Mouse (Mus musculus) urinary bladder, adult 18-20 months (tissue): ENCODE measurements at regions not wholly inside any gene's neighbourhood (a gene's known extent, or its start where the extent isn't known, plus 50 kb on each side); places are given as distances from the start of the nearest gene placed in this dataset.

Experiments
- DNase-seq, 2 experiments: peaks; one replicate each; pipeline ENCODE4 v3.0.0; 2022; ENCODE audit warnings: low spot score in 2 of 2, mixed read lengths in 2 of 2

DNA sequence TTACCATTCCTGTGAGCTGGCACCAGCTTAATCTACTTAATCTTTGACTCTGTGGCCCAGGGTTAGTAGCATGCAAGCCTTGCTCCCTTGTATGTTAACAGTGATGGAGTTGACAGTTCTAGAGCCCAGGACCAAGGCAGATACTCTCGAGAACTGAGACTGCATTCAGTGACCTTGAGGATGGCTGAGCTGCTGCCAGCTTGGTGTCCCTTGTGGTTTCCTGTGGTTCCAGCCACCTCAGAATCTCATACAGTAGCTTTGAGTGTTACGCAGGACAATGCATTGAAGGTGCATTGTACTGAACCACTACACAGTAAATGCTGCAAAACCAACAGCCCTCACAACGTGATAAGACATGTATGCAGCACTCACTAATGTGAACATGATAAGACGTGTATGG lies 90.6 kb downstream of the Zfp706 start:
- DNase-seq, result no peak

DNA sequence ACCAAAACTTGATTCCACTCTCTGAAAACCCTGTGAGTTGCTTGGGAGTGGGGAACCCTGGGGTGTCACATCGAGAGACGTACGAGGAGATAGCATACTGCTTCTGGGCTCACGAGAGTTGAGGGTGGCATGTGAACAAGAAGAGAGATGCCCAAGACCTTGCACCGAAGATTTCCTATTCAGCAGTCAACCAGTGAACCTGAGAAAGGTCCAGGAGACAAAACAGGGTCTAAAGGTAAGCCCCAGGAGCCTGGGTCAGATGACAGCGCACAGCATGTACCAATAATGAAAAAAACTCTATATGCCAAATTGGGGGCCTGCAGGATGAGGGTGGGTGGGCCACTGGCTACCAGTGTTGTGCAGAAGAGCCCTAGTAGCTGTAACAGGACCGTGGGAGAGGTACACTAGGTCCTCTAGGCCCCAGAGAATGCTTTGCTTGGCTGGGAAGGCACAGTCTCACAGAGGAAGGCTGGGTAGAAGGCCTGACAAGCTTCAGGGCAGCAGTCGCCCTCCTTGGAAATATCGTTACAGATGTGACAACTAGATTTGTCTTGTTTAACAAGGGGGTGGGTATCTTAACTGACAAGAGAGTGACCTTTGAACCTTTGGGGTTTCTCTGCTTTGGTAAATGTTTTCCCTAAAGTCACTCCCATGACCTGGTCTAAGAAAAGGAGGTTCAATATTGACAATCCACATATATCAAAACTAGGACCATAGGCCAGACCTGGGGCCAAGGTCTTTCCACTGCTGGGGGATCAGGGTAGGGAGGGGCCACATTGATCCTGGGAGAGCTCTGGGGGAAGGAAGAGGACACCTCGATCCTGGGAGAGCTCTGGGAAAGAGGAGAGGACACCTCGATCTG lies 93.1 kb downstream of the Zfp706 start:
- DNase-seq, result no peak

DNA sequence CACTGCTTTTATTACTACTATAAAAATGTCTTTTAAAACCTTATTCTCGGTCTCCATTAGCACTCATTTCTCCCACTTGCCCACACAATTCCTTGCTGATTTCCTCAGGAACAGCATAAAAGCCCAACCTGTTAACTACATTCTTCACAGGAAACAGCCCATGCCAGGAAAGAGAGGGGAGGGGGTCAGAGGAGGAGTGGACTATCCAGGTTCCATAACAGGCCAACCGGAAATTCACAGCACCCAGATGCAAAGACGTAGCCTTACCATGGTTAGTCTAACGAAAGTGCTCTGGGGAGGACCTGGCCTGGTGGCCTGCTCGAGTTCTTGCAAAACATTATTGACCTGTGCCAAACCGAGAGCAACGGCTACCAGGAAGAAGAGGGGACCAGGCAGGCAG lies 94.3 kb downstream of the Zfp706 start:
- no peak for DNase-seq

DNA sequence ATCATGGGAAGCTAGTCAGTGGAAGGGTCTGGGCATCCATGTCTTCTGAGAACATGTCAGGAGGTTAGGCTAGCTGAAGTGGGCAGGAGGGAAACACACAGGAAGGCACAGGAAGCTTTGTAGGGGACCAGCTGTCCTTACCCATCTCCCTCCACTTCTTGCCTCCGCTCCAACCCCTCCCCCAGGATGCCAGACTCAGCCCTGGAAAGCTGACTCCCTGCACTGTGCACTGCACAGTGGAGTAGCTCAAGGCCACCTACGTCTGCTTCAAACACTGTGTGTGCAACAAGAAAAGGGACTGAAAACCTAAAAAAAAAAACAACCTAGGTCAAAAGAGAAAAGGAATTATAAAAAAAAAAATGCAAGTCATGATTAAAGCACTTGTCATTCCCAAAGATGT lies 97.3 kb downstream of the Zfp706 start:
- no peak for DNase-seq

DNA sequence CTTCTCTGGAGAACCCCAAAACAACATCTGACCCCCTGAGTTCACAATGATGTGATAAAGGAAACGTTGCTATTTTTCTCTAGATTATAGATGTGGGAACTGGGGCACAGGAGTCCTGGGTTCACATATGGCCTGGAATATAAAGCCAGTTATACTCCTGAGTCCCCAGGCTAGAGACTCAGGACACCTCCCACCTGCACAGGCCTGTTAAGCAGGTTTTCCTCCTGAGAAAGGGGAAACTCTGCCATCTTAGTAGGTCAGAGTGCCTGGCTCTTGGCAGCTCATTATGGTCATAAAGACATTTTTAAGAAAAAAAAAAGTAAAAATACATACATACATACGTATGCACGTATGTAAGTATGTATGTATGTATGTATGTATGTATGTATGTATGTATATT lies 98.1 kb downstream of the Zfp706 start:
- peak in 1 of 2 experiments; percentile 37 for DNase-seq

DNA sequence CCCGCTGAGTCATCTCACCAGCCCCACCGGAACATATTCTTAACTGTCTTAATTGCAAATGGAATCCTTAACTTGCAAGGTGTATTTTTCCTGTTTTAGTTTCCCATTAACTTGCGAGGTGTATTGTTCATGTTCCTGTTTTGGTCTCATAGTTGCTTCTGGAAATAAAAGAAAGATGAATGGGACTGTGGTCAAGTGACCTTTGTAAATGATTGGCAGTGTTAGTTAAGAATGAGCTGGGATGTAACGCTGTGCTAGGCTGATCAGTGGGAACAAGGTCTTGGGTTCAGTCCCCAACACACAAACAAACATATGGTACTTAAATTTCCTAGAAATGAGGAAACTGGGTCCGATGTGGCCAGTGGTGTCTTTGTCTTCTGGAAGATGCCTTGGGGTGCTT lies 100.8 kb downstream of the Zfp706 start:
- no peak for DNase-seq

DNA sequence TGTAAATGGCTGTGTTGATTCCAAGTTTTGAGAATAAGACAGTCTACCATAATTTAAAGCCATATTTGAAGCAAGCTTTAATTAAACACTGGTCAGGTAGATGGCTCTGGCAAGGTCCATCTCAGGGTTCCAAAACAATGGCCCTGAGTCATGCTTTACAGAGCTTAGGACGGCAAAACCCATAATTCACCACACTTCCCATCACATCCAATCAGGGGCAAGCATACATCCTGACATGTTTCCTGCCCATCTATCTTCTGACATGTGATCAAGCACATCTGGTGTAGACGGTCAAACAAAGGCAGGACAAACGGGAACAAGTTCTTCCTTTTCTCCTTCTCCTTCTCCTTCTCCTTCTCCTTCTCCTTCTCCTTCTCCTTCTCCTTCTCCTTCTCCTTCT lies 101.5 kb downstream of the Zfp706 start:
- no peak for DNase-seq

DNA sequence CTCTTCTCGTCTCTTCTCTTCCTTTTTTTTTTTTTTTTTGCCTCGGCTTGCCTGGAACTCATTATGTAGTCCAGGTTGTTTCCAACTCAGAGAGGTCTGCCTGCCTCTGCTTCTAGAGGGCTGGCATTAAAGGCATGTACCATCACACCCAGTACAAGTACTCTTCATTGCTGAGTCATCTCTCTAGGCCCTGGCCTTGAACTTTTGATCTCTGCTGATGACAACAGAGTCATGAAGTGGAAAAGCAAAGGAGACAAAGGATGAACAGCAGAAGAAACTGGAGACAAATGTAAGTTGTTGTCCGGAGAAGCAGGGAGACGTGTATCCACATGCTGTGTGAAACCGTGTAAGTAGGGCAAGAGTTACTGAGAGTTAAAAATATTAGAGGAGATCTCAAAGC lies 103.7 kb downstream of the Zfp706 start:
- DNase-seq, result no peak

DNA sequence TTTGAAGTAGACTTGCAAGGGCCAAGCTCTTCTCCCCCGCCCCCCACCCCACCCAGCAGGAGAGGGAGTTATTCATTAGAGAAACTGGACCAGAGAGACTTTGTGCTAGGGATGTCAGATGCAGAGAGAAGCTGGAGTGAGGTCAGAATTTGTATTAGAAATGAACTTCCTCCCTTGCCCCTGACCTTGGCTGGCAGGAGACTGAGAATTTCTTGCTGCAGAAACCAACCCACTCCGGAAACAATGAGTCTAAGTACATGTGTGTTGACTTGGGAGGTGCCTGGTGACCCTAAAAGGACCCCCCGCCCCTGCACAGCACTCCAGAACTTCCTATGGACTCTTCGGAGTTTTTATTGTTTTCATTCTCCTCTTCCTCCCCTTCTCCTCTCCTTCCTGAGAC lies 104.3 kb downstream of the Zfp706 start:
- DNase-seq, result no peak

DNA sequence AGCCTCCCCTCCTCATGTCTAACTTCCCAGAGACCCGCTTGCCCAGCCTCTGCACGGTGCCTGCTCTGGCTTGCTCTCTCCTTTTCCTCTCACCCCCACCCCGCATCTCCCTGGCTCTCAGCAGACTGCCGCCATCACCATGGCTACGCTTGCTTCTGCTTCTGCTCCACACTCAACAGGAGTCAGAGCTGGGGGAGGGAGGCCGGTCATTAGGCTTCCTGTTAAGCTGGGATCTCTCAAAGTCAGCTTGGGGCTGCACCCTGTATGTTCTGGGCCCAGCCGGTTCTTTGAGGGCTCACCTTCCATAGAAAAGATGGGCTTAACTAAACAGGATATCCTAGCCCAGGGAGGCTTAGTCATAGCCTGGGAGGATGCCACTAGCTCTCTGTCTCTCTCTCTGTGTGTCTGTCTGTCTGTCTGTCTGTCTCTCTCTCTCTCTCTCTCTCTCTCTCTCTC lies 105.7 kb downstream of the Zfp706 start:
- no peak for DNase-seq

DNA sequence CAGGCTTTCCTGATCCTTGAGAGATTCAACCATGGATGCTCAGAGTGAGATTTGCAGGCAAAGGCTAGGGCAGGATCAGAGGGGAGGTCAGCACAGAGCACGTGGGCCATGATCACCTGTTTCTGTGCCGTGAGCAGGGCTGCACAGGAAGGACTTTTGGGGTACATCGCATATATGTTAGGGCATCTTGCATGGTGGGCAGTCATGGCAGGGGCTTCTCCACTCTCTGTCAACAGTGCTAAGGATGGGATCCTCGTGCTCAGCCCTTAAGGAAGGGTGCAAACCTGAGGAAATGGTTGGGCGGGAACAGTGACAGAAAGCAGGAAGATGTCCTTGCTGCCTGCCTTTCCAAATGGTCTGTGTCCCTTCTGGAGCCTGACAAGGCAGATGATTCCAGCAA lies 106.2 kb downstream of the Zfp706 start:
- no peak for DNase-seq

DNA sequence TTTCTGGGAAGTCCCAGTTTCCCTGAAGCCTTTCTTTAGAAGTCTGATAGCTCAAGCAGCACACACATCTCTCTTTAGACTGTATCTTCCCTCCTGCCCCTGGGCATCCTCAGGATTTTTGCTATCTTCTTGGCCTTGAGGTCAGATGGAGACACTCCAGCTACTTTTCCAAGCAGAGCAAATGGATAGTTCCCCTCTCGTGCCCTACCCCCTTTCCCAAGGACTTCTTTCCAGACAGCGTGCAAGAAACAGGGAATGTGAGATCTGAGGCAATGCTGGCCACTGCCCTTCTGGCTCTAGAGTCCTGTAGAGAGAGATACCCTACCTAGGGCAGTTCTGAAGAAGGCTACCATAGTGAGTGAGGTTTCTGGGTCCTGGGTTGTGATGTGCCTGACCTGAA lies 106.6 kb downstream of the Zfp706 start:
- no peak for DNase-seq

DNA sequence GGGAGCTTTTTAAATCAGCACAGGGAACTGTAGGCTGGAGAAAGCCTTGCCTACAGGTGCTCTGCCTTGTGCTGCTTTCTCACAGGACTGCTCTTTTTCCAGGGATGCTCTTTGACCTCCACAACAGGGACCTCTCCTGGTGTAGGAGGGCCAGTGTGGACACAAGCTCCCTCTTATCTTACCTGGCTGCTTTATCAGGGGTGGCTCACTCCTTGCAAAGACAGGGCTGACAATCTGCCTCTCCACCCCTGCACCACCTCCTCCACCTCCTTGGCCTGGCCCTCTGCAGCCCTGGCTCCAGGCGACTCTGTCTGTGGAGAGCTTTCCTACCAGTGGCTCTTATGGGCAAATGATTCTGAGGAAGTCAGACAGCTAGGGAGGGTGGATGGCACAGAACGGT lies 107.7 kb downstream of the Zfp706 start:
- no peak for DNase-seq

DNA sequence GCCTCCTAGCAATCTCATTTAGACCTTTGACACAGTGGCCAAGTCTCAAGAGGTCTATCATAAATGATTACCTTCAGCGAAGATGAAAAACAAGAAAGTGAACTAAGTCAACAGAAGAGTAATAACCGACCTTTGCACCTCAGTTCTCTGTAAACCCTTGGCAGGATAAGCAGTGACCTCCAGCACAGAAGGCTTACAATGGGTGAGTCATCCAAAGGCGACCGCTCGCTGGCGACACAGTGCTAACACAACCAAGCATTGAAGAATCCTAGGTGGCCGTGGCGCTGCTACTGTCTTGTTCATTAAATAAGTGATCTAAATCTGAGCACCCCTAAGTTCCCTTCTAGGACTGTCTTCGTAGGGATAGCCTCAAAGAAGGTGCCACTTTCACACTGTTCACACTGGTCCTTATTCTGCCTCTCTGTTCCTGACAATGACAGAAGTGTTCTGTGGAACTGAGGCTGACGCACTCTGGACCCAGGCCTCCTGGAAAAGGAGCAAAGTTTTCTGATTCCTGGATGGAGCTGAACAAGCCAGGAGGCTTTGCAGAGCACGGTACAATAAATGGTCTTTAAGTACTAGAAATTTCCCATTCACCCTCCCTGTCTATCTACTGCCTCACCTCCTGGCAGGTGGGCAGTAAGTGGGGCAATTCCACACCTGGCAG lies 108.6 kb downstream of the Zfp706 start:
- DNase-seq, result peak in 1 of 2 experiments; percentile 45

DNA sequence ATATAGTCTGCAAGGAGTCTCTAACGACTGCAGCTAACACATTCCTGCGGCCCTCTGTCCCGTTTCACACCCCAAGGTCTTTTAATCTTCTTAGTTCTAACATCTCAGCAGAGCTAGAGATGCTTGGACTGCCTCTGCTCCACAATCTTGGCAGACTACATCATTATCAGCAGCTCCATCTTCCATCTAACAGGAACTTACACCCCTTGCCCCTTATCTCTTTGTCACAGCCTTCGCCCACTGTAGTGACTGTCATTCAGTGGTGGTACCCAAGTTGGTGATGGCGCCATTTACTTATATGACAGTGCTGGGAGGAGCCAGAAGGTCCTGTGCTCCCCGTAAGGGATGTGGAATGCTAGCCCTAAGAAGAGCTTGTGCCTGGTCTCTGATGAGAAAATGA lies 109.2 kb downstream of the Zfp706 start:
- DNase-seq, result no peak

DNA sequence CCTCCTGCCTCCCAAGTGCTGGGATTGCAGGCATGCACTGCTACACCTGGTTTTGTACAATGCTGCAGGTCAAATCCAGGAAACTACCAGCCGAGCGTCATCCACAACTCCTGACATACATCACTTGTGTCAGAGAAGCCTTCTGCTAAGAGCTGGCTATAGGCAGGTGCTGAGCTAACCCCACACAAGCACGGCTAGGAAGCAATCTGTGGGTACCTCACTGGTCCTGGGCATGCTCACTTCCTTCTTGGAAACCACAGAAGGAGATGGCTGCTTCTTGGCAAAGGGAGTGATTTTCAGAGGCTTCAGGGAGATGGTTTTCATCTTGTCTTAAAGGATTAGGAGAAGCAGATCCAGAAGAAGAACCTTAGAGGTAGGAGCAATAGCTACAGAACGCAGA lies 111.3 kb downstream of the Zfp706 start:
- DNase-seq, result no peak

DNA sequence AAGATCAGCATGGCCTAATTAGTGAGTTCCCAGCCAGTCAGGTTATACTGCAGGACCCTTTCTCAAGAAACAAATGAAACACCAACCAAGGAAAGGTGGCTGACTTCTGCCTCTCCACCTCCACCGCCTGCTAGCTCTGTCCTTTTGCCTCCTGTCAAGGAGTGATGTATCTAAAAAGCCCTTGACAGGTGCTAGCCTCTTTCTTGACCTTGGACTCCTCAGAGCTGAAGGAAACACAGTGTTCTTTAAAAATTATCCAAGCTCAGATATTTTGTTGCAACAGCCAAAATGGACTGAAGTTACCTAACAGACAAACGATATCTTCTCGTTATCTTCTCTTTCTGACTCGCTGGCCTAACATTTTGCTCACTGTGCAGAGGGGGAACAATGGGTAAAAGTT lies 112.5 kb downstream of the Zfp706 start:
- no peak for DNase-seq

DNA sequence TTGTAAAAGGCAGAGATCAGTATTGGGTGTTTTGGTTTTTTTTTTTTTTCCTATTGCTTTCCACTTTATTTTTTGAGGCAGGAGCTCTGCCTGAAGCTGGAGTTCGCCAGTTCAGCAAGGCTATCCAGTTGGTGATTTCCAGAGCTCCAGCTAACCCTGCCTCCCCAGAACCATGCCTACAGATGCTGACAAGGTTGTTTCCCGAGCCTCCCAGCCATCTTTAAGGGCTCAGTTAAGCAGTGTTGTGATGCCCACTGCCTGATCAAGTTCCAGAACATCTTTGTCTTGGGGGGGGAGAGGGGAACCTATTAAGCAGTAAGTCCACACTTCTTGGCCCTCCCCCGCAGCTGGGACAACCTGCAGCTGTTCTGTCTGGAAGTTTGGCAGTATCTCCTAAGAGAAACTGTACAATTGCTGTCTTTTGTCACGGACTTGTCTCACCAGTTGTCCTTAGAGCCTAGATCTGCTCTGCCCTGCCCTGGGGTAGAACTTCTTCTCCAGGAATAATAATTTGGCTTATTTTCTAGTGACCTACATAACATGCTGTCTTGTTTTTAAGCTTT lies 114.1 kb downstream of the Zfp706 start:
- no peak for DNase-seq

DNA sequence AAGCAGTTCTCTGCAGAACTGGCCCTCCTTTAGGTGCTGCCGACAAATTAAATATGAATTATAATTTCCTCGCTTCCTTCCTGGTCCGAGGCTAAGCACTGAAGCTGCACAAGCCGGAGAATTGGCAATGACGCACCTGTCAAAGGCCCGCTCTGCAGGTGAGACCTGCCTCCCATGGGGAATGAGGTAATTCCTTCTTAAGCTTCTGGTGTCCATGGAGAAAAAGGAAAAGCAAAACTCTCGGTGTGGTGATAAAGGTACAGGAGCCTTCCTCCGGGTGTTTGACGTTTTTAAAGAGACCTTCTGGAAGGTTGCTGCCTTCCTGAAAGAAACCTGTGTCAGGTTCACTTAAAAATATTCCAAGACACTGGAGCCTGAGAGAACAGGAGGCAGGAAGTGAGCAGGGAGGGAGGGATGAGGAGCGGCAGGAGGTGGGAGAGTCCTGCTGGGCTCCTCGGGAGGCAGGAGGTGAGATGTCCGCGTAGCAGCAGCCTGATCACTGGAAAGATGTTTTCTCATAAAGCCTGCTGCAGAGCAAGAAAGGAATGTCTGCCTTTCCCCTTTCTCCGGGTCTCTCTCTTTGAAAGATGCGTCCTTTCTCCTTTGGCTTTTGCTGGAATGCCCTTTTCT lies 114.9 kb downstream of the Zfp706 start:
- DNase-seq, result no peak

DNA sequence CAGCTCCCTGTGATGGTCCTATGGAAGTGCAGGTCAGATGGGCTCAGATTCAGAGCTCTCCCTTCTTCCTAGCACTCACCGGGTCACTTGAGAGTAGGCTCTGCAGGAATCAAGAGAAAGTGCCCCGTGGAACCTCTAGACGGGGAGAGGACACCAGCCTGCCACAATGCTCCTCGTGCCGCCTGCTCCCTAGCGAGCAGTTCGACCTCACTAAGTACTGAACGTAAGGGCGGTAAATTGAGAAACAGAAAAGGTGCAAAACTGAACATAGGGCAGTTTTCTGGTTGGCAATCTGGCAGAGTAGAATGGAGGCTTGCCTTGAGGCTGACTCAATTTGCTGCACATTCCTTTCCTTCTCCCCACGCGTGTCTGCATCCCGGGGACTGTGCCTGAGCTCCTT lies 115.7 kb downstream of the Zfp706 start:
- DNase-seq, result no peak

DNA sequence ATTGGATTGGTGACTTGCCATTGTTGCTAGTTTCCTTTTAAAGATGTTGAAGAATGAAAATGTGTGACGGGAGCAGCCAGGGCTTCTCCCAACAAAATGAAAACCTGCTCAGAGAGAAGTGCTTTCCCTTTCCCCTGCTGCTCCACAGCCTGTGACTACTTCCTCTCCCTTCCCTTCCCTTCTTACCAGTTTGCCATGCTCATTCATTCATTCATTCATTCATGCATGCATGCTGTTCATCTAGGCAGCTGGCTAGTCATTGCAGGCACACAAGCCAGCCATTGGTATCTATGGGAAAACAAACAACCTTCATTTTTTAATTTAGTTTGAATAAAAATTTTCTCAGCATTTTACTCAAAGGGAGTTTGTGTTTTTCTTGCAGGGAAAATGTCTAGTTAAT lies 116.3 kb downstream of the Zfp706 start:
- DNase-seq, result no peak

DNA sequence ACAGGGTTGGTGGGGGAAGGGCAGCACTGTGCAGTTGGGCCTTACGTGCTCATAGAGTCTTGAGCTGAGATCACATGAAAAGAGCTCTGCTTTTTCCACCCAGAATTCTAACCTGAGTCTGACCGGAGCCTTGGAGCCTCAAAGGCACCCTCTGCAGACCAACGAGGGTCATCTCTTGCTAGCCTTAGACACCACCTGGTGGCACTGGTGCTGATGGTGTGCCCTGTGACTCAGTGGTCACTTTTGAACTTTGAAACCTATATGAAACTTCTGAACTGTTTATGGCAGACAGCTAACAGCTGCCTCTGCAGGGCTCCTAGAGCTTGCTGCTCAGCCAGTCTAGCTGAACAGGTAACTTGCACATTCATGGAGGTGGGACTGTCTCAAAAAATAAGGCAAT lies 118.5 kb downstream of the Zfp706 start:
- no peak for DNase-seq
